Mouse (Mus musculus): ENCODE data around the gene Ccl22.

DNA sequence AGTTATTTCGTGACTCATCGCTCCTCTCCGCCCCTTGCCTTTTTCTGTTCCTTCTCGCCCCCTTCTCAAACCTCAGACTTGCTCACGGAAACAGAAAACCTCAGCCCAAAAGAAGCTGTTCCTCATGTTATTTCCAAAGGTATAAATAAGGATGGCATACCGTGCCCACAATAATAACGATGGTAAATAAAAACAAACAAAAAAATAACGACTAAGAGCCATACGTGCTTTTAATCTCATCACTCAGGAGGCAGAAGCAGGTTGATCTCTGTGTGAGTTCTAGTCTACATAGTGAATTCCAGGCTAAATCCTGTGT, 40.8 kb upstream of the Ccl22 start:
- TF ChIP-seq CTCF (IDR thresholded peaks at IDR 0.05; ENCODE audit: low read depth) (no peak), EP300 (optimal IDR thresholded peaks at IDR 0.05) (no peak)

Data from stomach, postnatal 0 days (tissue).